Mouse (Mus musculus) left cerebral cortex, postnatal 10 days (tissue): Measurements from ENCODE around the gene Rsad1. TPM values are rescaled to one million over a fixed set of nuclear protein-coding genes. Genes with fewer than 3 reads are reported as not detected.
A peak's percentile ranks its signal among the peaks of the same experiment; 100 is the strongest.

ENCODE experiments used
- DNase-seq, 2 experiments: peaks; one replicate each; pipeline ENCODE4 v3.0.0; 2021 to 2022; ENCODE audit warnings: low spot score in 2 of 2, mixed read lengths in 1 of 2; ENCODE audit errors: extremely low spot score in 1 of 2
- intact Hi-C: fragments of 180-260 bp; cut with DNase I; formaldehyde crosslinking; loops from one replicate; pipeline ENCODE4 v1.15.1; 2025
- total RNA-seq, 2 experiments: library from RNA; stranded (reverse); gene quantifications; 2 replicates each; pipeline ENCODE4 v1.2.3; 2021

The Rsad1 gene
- total RNA-seq, 2 experiments from 2014 or later, result 15.9 to 18.7 TPM

- no peak for DNase-seq
- intact Hi-C loops, result no loop called here
These were observed 48.7 kb downstream of the Rsad1 start for GRCm38 (mm10) chr11:94500362-94500761.

- intact Hi-C loops, result no loop called here
These were observed 49.3 kb downstream of the Rsad1 start, which contains the start of gene Epn3 for GRCm38 (mm10) chr11:94499661-94500152. Gene Epn3, minus strand, starts transcription at chr11:94499974.

GRCm38 (mm10) chr11:94499035-94499434 lies 50.0 kb downstream of the Rsad1 start:
- no peak for DNase-seq
- intact Hi-C loops, result no loop called here

More at GRCm38 (mm10) chr11:94499661-94500152, 49.3 kb downstream of the Rsad1 start, which contains the start of gene Epn3:
- peak in 1 of 2 experiments; percentile 51 for DNase-seq

- peak in 1 of 2 experiments; percentile 69 for DNase-seq
- intact Hi-C loops, result no loop called here
These were observed 50.7 kb downstream of the Rsad1 start for GRCm38 (mm10) chr11:94498093-94498996.

GRCm38 (mm10) chr11:94495415-94495814 lies 53.6 kb downstream of the Rsad1 start:
- intact Hi-C loops, result no loop called here
- DNase-seq, result no peak

GRCm38 (mm10) chr11:94491749-94492099 lies 57.3 kb downstream of the Rsad1 start:
- intact Hi-C loops, result loop anchor here (5.0 kb wide), 1 partner anchor 51 kb away; no protein-coding TSS in a partner anchor
- no peak for DNase-seq

DNA sequence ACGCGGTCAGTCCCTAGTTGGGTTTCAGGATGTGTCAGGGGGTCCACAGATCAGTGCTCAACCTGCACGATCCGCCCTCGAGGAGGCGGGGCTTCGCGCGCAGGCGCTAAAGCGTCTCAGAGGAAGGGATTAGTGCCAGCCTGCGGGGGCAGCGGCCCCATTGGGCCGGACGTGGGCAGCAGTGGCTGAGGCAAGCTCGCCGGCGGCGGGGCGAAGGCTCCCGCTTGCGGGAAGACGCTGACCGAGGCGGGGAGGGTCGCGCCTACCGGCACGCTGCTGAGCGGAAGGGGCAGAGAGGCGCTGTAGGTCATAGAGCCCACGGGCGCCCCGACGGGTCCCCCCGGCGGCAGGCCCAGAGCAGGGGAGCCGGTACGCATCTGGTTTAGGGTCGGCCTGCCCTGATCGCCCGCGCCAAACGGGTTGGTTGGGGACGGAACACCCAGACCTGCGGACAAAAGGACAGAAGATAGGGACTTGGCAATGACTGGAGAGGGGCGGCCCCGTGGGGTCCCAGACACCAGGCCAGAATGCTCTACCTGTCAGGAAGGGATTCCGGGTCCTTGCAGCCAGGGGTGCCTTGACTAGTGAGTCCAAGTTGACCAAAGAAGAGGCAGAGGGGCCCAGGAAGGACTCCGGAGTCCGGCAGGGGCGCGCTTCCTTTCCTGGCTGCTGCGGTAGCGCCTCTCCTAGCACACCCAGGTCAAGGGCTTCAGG lies 57.9 kb downstream of the Rsad1 start:
- intact Hi-C loops, result loop anchor here (5.0 kb wide), 1 partner anchor 51 kb away; no protein-coding TSS in a partner anchor
- DNase-seq, result peak in 1 of 2 experiments; percentile 79

Other genes with a start within 250 kb of the Rsad1 start
- gene Luc7l3, start 227.3 kb downstream of the Rsad1 start, total RNA-seq, result 100 to 1,000 TPM; 125 to 131 TPM
- gene Ankrd40, start 221.3 kb downstream of the Rsad1 start, total RNA-seq, result 10 to 100 TPM; 73.3 to 75.7 TPM
- gene Abcc3, start 156.3 kb downstream of the Rsad1 start, total RNA-seq, result 1 to 10 TPM; 1.6 to 2.1 TPM
- 100 to 1,000 TPM; 143 to 151 TPM for gene Cacna1g, start 75.1 kb downstream of the Rsad1 start, total RNA-seq
- 1 to 10 TPM in 1 of 2 experiments, under 1 TPM in 1; 0.92 to 1.5 TPM for gene Spata20, start 63.1 kb downstream of the Rsad1 start, total RNA-seq
- 1 to 10 TPM; 1.6 to 1.8 TPM for gene Epn3, start 49.3 kb downstream of the Rsad1 start, total RNA-seq
- 1 to 10 TPM; 1.4 to 1.6 TPM for gene Mycbpap, start 27.5 kb downstream of the Rsad1 start, total RNA-seq
- gene Chad, start 15.8 kb upstream of the Rsad1 start, total RNA-seq, result under 1 TPM; 0.26 to 0.49 TPM
- gene Acsf2, start 52.6 kb upstream of the Rsad1 start, total RNA-seq, result 10 to 100 TPM; 13.8 to 16.3 TPM
- 10 to 100 TPM; 91.5 to 94.8 TPM for gene Lrrc59, start 80.5 kb upstream of the Rsad1 start, total RNA-seq
- gene Mrpl27, start 104.5 kb upstream of the Rsad1 start, total RNA-seq, result 10 to 100 TPM; 59.6 to 60.8 TPM
- under 1 TPM; 0.28 to 0.86 TPM for gene Eme1, start 104.7 kb upstream of the Rsad1 start, total RNA-seq
- 10 to 100 TPM; 21.8 to 25.7 TPM for gene Xylt2, start 128.3 kb upstream of the Rsad1 start, total RNA-seq
- gene Gm11541, start 155.2 kb upstream of the Rsad1 start, total RNA-seq, result not detected
- gene Cdc34b, start 192.5 kb upstream of the Rsad1 start, total RNA-seq, result under 1 TPM in 1 of 2 experiments, not detected in 1; 0.28 TPM
- gene Tmem92, start 233.4 kb upstream of the Rsad1 start, total RNA-seq, result under 1 TPM; 0.21 to 0.61 TPM